Comparison of ENCODE assay signal across 1 mouse cellular context in genomic region chr11:115536038-115536681, GRCm38 (mm10).
TF ChIP-seq lines count a peak whose summit lies in the region.

TSS of gene Sumo2 (minus strand) at chr11:115536276.

TF ChIP-seq in CH12.LX, 34 proteins besides CTCF, POLR2A, EP300 and RAD21 (continued from another document):
- TF ChIP-seq MAZ (IDR thresholded peaks at IDR 0.05; ENCODE audit: low read depth, low read length) = peak; percentile 98
- TF ChIP-seq KAT2A (IDR thresholded peaks at IDR 0.05; ENCODE audit: insufficient replicate concordance, low read length) = no peak
- TF ChIP-seq E2F4 (IDR thresholded peaks at IDR 0.05; ENCODE audit: insufficient replicate concordance, low read depth, low read length) = 0 out of 2 replicates have a peak, but pooled peaks have one; percentile 46
- TF ChIP-seq IRF4 (IDR thresholded peaks at IDR 0.05; ENCODE audit: low read depth, low read length) = 0 out of 2 replicates have a peak, but pooled peaks have one; percentile 47
- TF ChIP-seq CHD1 (IDR thresholded peaks at IDR 0.05; ENCODE audit: low read depth, low read length) = no peak
- 0 out of 2 replicates have a peak, but pooled peaks have one; percentile 19 for TF ChIP-seq UBTF (IDR thresholded peaks at IDR 0.05; ENCODE audit: low read depth, low read length)
- TF ChIP-seq CHD2 (IDR thresholded peaks at IDR 0.05; ENCODE audit: low read length) = peak; percentile 23; the same call in 1 of the 2 replicates
- TF ChIP-seq TCF12 (IDR thresholded peaks at IDR 0.05; ENCODE audit: low read depth, low read length) = peak; percentile 71
- no peak for TF ChIP-seq JUN (IDR thresholded peaks at IDR 0.05; ENCODE audit: insufficient read depth, low read depth, low read length)
- no peak for TF ChIP-seq MYC (IDR thresholded peaks at IDR 0.05; ENCODE audit: low read depth, low read length)
TF ChIP-seq in CH12.LX: peak in this region for 13.
